Mouse (Mus musculus) spleen, adult 12 weeks (tissue): ENCODE data around the gene Helb.
A peak's percentile ranks its signal among the peaks of the same experiment; 100 is the strongest.

Experiments
- DNase-seq: peaks from one replicate; pipeline ENCODE4 v3.0.0; 2022; ENCODE audit warnings: low spot score

The Helb gene

GRCm38 (mm10) chr10:120092548-120092947 is 20.2 kb downstream of the Helb start:
- DNase-seq = no peak

DNA sequence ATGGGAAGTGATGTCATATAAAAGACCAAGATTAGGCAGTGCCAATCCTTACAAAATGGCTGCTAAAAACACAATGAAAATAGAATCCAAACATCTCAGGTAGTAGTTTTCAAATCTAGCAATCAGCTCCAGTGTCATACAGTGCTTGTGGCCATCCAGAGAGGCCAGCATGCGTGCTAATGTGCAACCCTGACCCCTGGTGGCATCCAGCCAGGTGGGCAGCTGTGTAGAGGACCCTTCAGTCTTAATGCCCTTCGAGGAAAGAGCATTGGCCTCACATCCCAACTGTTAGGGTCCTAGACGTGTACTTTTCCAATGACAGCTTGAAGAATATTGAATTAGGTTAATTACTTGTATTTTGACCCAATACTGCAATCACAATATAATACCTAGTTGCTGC is 34.9 kb downstream of the Helb start:
- no peak for DNase-seq

DNA sequence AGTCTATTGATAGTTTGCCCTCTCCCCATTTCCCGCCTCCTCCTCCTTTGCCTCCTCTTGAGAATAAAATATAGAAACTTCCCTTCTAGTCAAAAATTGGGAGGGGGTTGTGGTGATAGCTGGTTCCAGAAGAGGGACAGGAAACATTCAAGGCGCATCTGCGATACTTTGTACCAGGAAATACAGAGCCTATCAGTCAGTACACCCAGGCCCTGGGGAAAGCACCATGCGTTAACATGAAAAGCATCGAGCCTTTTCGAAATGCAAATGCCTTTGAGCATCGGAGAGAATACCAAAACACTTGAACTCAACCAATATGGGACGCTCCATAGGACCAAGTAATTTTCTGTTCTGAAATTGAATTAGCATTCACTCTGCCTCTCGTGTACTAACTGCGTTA is 46.5 kb downstream of the Helb start:
- DNase-seq = no peak

DNA sequence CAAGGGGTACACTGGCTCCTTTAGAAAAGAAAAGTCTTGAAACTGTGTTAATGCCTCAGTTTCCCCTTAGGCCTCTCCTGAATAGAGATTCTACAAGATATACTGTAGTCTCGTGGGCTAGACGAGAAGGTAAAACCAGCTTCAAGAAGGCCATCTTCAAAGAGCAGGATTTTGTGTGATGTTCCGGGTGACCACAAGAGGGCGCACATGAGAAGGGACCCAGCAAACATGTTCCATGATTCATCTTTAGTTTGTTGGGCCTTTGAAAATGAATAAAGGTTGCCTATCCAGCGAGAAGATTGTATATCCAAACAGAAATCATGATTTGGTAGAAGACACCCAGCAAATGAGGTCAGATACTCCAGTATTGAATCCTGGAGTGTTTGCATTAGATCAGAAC is 48.4 kb downstream of the Helb start:
- DNase-seq = peak; percentile 14

DNA sequence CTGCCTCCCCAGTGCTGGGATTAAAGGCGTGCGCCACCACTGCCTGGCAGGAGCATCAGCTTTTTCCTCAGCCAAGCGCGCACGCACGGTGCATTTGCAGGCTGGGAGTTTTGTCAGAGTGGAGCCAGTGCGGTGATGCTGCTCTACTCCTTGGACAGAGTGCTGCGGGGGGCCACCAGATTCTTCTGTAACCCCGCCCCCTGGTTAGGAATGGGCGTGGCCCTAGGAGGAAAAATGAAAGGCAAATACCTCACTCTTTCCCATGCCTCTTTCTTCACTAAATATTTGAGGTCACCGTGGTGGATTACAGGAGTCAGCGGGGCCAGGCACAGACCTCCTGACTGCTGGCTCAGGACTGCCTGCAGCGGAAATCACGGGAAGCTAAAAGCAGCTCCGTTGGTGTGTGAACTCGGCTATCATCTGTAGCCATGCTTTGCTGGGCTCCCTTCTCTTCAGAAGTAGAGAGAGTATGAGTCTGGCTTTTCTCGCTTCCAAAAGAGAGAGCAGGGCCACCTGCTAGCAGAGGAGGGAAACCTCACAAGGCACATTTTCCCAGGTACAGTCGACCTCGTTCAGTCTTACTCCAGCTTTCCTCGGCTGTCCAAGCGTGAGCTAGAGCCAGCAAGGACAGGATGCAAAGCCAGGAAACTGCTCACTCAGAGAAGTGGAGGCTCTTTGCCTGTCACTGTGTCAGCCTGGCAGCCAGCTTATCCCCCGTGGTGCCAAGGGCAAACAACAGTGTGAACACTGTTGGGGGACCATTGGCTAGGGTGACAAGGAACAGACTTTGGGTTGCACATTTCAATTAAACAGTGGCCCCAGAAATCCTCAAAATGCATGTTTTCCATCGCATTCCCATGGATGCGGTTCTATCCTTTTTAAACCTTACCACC is 51.3 kb downstream of the Helb start:
- no peak for DNase-seq

DNA sequence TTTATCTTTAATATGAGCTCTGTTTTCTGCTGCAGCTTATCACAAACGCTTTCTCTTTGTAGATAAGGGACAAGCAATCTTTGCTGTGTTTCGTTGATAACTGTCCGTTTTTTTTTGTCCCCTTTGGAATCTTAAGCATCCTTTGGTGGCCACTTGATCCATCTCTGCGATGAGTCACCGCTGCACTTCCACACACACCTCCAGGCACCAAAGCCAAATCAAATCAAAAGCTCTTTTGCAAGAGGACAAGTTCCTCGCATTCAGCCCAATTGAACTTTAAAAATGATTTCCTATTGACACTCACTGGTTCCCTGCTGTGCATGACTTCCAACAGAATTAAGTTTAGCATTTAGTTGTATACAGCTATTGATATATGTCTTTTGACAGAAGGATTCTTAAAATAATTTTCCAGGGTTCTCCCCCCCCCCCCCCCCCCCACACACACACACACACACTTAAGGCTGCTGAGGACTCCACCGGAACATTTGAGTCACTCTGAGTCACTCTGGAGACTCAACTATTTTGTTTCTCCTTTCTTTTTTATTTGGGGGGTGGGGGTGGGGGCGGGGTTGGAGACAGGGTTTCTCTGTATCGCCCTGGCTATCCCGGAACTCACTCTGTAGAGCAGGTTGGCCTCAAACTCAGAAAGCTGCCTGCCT is 52.1 kb downstream of the Helb start:
- no peak for DNase-seq

- no peak for DNase-seq
Measured at GRCm38 (mm10) chr10:120044714-120045234, 68.0 kb downstream of the Helb start.

GRCm38 (mm10) chr10:120044237-120044636 is 68.5 kb downstream of the Helb start:
- no peak for DNase-seq

DNA sequence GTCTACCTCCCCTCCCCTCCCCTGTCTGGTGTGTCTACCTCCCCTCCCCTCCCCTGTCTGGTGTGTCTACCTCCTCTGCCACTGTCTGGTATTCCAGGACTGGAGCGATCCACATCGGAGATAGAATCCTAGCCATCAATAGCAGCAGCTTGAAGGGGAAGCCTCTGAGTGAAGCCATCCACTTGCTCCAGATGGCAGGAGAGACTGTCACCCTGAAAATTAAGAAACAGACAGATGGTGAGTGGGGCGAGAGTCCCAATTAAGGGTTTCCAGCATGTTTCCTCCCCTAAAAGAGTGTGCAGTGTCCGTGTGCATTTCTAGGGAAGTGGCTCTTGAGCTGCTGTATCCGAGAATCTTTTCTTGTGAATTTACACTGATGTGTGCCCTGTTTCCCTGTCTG is 74.6 kb downstream of the Helb start:
- no peak for DNase-seq

GRCm38 (mm10) chr10:120035824-120036223 is 77.0 kb downstream of the Helb start:
- DNase-seq = no peak

- DNase-seq = no peak
Measured at GRCm38 (mm10) chr10:120035211-120035733, 77.5 kb downstream of the Helb start.

GRCm38 (mm10) chr10:120033866-120034265 is 78.9 kb downstream of the Helb start:
- DNase-seq = no peak
